Mouse (Mus musculus) MEL-GATA-1-ER (cell line): ENCODE results near the gene Ttc27.

Experiments used
- DNase-seq: peaks from one replicate; pipeline ENCODE4 v3.0.0-alpha.2; 2012; ENCODE audit warnings: low read depth; ENCODE audit errors: extremely low read depth

Gene Ttc27

GRCm38 (mm10) chr17:74752906-74753627 lies 35.5 kb downstream of the Ttc27 start:
- DNase-seq: no peak

DNA sequence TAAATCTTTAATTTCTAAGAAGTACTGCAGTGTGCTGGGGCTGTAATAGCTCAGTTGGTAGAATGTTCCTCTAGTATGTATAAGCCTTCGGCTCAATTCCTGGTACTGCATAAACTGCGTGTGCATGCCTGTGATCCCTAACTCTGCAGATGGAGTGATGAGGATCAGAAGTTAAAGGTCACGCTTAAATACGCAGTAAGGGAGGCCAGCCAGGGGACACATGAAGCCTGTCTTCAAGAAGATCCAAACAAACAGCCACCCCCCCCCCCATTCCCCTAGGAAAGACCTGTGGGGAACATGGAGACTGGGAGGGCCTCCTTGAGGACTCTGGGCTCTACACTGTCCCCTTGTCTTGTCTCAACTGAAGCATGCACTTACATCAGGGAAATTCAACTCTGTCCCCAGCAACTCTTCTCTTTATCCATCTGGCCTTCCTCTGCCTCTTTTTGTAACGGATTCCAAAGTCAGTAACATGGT lies 36.1 kb downstream of the Ttc27 start:
- DNase-seq: no peak

- no peak for DNase-seq
These were observed 37.0 kb downstream of the Ttc27 start for GRCm38 (mm10) chr17:74754369-74755118.

GRCm38 (mm10) chr17:74769390-74769811 lies 51.9 kb downstream of the Ttc27 start:
- peak; percentile 83 for DNase-seq

GRCm38 (mm10) chr17:74772364-74772763 lies 54.8 kb downstream of the Ttc27 start:
- DNase-seq: no peak

DNA sequence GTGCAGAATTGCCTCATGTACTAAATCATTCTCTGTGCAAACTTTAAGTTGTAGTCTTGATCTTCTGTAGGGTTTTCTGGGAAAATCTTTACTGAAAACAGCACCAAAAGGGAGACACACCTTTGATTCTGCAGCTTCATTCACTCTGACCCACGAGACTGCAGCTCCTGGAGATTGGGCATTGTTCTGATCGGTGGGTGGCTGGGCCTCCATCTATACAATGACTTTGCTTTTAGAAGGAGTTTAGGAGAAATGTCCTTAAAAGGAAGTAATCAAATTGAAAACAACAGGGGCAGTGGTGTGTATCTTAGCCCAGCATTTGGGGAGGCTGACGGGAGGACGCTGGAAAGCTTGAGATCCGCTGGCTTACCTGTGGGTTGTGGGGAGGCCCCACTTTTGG lies 56.0 kb downstream of the Ttc27 start:
- DNase-seq: no peak

GRCm38 (mm10) chr17:74780133-74780532 lies 62.6 kb downstream of the Ttc27 start:
- DNase-seq: no peak

DNA sequence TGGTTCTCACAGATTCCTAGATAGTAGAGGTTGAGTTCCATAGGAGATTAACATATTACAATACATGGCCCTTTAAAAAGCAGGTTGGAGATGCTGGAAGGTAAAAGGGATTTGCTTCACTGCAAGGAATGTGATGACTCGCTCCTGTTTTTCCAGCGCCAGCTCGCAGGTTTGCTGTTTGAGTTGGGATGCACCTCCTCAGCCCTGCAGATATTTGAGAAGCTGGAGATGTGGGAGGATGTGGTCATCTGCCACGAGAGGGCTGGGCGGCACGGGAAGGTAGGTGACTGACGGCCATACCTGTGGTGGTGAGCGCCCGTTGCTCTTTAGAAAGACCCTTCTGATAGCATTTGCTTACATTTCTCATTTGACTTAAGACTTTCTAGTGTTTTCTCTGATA lies 63.1 kb downstream of the Ttc27 start:
- no peak for DNase-seq

DNA sequence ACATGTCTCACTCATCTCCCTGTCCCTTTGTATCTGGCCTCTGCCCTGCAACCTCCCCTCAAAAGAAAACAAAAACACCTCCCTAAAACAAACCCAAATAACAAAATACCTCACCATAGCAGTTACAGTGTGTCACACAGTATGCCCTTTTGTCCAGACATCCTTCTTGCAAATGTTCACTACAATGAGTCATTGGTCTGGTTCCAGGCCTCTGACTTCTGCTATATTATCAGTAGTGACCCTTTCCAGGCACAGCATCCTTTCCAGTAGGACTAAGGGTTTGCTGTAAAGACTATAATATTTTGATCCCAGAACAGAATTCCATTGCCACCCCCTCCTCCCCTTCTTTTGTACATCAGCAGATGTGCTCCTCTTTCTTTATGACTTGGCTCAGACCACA lies 64.4 kb downstream of the Ttc27 start:
- no peak for DNase-seq

DNA sequence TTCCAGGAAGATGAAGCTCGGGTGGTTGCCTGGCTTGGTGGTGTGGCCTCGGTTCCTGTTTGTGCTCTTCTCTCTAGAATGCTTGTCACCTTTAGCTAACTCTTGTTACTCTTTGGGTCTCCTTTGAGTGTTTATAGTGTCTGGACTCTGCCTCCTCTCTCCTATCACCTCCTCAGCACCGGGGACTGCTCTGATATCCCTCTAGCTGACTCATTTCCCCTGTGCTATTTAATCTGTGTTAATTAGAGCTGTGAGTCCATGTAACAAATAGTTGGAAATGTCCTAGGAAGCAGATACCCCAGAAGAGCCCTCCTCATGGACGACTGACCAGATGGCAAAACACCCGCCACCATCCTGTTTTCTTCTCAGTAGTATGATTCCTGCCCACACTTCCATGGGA lies 68.1 kb downstream of the Ttc27 start:
- peak; percentile 24 for DNase-seq

DNA sequence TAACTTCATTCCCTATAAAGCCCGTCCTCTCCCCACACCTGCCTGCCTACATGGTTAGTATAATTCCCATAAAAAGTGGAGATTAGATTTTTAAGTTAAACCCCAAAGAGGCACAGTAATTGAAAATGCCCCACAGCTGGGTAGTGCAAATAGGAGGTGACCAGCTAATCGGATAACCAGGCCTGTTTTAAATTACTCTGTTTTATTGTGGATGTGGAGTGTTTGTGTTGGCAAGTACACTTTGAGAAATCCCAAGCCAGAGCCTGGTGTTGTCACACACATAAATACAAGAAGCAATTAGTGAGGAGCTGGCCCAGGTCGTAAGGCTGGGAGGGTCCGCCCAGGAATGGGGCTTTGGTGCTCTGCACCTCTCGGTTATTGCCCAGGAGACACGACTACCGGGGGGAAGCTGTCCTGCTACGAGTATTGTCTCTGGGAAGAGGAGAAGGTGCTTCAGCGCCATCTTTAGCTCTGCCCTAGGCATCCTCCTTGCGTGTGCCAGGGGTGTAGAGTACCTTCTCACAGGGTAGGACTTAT lies 68.7 kb downstream of the Ttc27 start:
- DNase-seq: no peak

- DNase-seq: no peak
These were observed 78.6 kb downstream of the Ttc27 start for GRCm38 (mm10) chr17:74796023-74796699.

GRCm38 (mm10) chr17:74799865-74800264 lies 82.3 kb downstream of the Ttc27 start:
- DNase-seq: no peak

DNA sequence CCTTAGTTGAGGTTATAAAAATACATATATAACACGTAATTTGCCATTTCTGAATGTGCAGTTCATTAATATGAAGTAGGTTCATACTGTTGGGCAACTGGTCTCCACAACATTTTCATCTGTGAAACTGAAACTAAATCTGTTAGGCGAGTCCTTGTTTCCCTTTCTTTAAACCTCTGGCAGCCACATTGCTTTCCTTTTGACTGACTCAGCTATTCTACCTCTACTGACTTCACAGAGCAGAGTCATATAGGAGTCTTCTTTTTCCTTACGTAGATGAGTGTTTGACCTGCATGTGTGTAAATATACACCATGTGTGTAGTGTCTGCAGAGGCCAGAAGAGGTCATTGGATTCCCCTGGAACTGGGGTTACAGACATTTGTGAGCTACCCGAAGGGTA lies 85.2 kb downstream of the Ttc27 start:
- no peak for DNase-seq

GRCm38 (mm10) chr17:74803835-74804234 lies 86.3 kb downstream of the Ttc27 start:
- DNase-seq: no peak

DNA sequence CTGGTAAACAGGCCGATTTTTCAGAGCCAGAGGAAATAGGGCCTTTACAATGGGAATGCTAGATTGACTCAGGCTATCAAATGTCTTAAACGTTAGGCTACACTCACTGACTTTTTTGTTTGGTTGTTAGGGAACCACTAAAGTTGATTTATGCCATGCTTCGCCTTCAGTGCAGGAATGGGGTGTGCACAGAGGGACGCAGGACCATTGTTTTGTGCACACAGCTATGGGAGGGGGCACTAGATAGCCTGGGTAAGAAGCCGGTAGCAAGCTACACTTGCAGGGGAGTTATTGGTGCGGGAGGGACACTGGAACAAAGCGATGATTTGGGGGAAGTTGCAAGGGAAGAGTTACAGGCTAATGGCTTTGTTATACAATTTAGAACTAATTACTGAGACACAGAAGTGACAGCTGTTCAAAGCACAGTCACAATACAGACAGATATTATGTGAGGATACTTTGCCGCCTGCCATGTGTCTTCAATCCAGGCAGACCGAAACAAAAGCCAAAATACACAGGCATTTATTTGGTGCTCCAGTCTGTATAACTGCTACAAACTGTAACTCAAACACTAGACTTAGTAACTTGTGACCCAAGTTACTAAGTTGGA lies 86.9 kb downstream of the Ttc27 start:
- DNase-seq: no peak

- DNase-seq: peak; percentile 10
These were observed 90.1 kb downstream of the Ttc27 start for GRCm38 (mm10) chr17:74807509-74808248.

- DNase-seq: no peak
These were observed 90.8 kb downstream of the Ttc27 start for GRCm38 (mm10) chr17:74808330-74808729.

- DNase-seq: no peak
These were observed 91.4 kb downstream of the Ttc27 start for GRCm38 (mm10) chr17:74808901-74809300.

DNA sequence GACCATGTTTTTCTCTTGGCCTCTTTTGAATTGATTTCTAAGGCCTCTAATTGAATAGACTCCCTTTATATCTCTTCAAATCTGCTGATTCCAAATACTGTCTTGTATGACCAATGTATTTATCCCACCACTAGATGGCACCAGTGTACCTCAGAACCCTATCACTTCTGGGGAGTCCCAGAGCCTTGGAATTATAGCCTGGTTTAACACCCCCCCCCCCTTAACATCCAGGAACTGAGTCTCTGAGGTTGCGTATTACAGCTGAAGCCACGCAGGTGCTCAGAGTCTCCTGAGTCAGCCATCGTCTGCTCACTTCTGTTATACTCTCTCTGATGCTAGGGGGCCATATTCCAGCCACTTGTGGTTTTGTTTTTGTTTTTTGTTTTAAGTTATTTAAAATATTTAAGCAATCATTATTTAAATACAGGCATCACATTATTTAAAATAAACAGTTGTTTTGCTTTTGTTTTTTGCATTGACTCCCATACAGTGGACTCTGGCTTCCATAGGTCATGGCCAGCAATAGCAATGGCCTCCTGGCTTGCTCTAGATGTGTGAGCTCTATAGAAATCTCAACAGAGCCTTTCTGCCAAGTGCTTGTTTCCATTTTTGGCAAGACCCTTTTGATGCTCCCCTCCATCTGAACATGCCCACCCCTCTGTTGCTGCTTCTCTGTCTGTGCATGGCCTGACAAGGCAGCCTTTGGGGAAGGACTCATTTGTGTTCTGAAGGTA lies 93.5 kb downstream of the Ttc27 start:
- DNase-seq: peak; percentile 36
